Mouse (Mus musculus) midbrain, embryonic 14.5 days (tissue): ENCODE results near the gene Ralgds. TPM values are rescaled to one million over a fixed set of nuclear protein-coding genes. Genes with fewer than 3 reads are reported as not detected.

Source experiments
- ATAC-seq: fragments of 200-750 bp; cut with Nextera tagmentation; 2 replicates; pipeline ENCODE4 v1.8.0; 2017; ENCODE audit warnings: moderate number of reproducible peaks, moderate library complexity; ENCODE audit not compliant: low FRiP score, low TSS enrichment
- DNase-seq: peaks from one replicate; pipeline ENCODE4 v3.0.0-alpha.2; 2015
- H3K27ac ChIP-seq: fragments of 300-500 bp; sonication (generic); replicated peaks from 2 replicates; pipeline ENCODE4 v1.5.1; 2014; ENCODE audit warnings: mild to moderate bottlenecking, low read depth, low read length, moderate library complexity
- H3K27me3 ChIP-seq: fragments of 300-500 bp; sonication (generic); 2 replicates; pipeline ENCODE4 v1.6.1; 2014; ENCODE audit warnings: low read length, control low read depth, mixed read lengths; ENCODE audit not compliant: control insufficient read depth, insufficient read depth
- H3K36me3 ChIP-seq: fragments of 300-500 bp; sonication (generic); 2 replicates; pipeline ENCODE4 v1.6.1; 2014; ENCODE audit warnings: low read length, control low read depth; ENCODE audit not compliant: control insufficient read depth, insufficient read depth
- H3K4me1 ChIP-seq: fragments of 300-500 bp; sonication (generic); 2 replicates; pipeline ENCODE4 v1.6.1; 2014; ENCODE audit warnings: mild to moderate bottlenecking, antibody characterized with exemption, low read length, control low read depth; ENCODE audit not compliant: control insufficient read depth, insufficient read depth
- H3K4me2 ChIP-seq: fragments of 300-500 bp; sonication (generic); 2 replicates; pipeline ENCODE4 v1.6.1; 2014; ENCODE audit warnings: mild to moderate bottlenecking, low read length, moderate library complexity
- H3K4me3 ChIP-seq: fragments of 300-500 bp; sonication (generic); replicated peaks from 2 replicates; pipeline ENCODE4 v1.5.1; 2014; ENCODE audit warnings: low read depth, low read length
- H3K9ac ChIP-seq: fragments of 300-500 bp; sonication (generic); replicated peaks from 2 replicates; pipeline ENCODE4 v1.6.1; 2014; ENCODE audit warnings: mild to moderate bottlenecking, low read length, moderate library complexity
- H3K9me3 ChIP-seq: fragments of 300-500 bp; sonication (generic); 2 replicates; pipeline ENCODE4 v1.6.1; 2016; ENCODE audit warnings: low read length, control low read depth, mixed read lengths; ENCODE audit not compliant: control insufficient read depth
- WGBS: fragments of 180-500 bp; shearing (Covaris S2); extraction: QIAGEN DNeasy Blood & Tissue Kit; methylation state at CpG from one replicate; pipeline ENCODE4 v1.1.7; 2014; 5-methylcytosine and 5-hydroxymethylcytosine counted together
- polyA plus RNA-seq: library from polyadenylated mRNA; unstranded; fragments of >200 nt; fragmentation: Nextera tagmentation; extraction: Ambion mirVana; gene quantifications from 2 replicates; pipeline ENCODE4 v1.2.1, GENCODE M21; 2014

The Ralgds gene
- polyA plus RNA-seq, 1 experiment from 2014 or later, result 101 TPM

DNA sequence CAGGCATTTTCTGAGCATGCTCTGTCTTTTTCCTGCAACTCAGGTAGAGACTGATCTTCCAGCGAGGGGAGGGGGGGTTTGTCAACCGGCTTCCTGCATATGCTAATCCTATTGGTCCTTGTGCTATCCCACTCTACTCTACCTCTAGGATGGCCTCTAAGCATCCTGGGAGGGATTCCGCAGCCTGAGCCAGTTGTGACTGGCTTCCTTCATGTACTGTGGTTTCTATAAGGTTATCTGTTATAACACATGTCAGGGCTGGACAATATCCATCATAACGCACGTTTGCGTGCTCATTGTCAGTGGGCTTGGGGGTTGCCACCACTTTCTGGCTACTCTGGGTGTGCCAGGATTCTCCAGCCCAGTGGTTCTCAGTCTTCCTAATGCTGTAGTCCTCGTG is 83.1 kb downstream of the Ralgds start:
- Histone ChIP-seq H3K4me3 (no peak overlapping the region), H3K36me3 (no peaks in the 10 kb centered on the region), H3K4me2 (no peak overlapping the region), H3K9ac (no peak overlapping the region), H3K27me3 (no peaks in the 10 kb centered on the region), H3K27ac (no peak overlapping the region), H3K4me1 (no peaks in the 10 kb centered on the region), H3K9me3 (no peaks in the 10 kb centered on the region)
- ATAC-seq (no peak), DNase-seq (no peak)
- 79% methylated on average over 7 of the region's 7 CpGs for WGBS

DNA sequence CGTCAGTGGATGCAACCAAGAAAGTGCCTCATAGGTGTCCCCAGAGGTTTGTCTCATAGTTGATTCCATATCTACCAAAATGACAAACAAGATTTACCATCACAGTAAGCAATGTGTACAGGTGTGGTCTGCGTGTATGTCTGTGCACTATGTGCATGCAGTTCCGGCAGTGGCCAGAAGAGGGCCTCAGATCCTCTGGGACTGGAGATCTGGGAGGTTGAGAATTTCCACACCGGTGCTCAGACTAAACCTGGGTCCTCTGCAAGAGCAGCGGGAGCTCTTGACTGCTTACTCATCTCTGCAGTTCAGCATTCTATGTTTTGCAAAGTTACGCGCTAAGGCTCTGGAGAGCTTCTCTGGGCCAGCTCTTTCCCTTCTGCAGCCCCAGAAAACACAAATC is 84.1 kb downstream of the Ralgds start:
- no peak overlapping the region for H3K4me2 ChIP-seq
- ATAC-seq (no peak), DNase-seq (no peak)
- no peaks in the 10 kb centered on the region for H3K9me3 ChIP-seq
- no peak overlapping the region for H3K9ac ChIP-seq
- H3K27me3 ChIP-seq, result no peaks in the 10 kb centered on the region
- H3K36me3 ChIP-seq, result no peaks in the 10 kb centered on the region
- no peaks in the 10 kb centered on the region for H3K4me1 ChIP-seq
- no peak overlapping the region for H3K27ac ChIP-seq
- no peak overlapping the region for H3K4me3 ChIP-seq
- WGBS, result 90% methylated on average over 7 of the region's 7 CpGs

DNA sequence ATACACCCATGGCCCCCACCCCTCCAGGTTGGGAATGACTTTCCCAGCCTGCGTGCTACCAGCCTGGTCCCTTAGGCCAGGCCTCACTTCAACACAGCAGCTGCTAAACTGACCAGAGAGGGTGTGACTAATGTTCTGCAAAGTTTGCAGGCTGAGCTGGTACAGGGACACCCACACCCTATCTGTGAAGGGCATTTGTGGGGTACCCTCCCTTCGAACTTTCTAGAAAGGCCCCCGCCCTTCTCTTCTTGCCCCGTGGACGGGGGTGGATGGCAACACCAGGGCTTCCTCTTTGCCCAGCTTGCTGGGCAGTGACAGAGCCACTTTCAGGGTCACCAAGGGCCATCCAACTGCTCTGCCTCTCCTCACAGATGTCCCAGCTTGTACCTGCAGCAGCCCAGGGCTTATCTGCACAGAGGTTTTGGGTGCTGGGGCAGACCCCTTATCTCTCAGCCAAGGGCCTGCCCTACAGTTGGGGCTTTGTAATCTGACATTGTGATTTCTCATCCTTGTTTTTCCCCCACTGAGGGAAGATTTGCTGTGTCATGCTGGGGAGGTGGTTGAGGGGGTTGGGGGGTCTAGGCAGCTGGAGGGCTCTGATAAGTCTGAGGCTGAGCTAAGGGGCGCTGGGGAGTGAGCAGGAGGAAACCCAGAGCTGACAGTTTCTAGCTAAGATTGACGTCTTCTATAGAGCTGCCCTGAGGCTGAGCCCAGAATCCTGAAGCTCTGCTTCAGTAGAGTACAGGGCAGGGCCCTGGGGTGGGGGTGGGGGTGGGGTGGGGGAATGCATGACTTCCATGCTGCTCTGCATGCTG is 85.0 kb downstream of the Ralgds start:
- DNase-seq, result no peak
- no peak overlapping the region for H3K9ac ChIP-seq

DNA sequence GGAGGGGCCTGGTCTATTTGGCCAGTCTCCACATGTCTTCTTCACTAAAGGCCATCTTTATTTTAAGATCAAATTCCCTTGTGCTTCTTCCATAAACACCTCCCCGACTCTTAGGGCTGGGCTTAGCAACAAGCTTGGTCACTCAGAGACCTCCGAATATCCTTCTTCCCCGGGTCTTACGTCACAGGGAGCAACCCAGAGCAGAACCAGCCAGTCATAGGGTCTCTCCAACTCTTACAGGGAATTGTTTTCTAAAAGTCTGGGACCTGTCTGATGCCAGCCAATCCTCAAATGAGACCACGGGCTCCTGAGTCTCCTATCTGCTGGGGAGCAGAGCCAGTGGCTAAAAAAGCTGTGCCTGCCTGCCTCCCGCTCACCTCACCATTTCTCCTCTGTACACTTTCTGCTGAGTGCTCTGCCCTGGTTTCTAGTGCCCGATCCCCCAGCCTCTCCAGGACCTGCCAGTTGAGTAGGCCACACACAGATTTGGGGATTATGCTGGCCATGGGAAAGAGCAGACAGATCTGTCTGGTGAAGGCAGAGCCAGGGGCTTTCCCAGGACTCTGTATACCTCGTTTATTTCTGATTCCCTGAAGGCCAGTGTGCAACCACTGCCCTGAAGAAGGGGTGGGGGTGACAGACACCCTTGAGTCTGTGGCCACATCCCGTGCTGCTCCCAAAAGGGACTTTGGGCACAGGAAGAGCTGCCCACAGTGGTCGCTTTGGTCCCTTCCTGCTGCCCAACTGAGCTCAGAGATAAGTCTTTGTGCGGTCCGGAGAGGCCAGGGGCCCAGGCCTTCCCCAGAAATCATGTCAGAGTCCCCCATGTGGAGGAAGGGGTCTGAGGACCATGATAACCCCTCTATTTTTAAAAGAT is 86.0 kb downstream of the Ralgds start:
- 63% methylated on average over 12 of the region's 12 CpGs for WGBS
- no peak for DNase-seq
- no peak for ATAC-seq

More for the DNA sequence above, 85.0 kb downstream of the Ralgds start:
- Histone ChIP-seq H3K4me3 (no peak overlapping the region), H3K4me2 (no peak overlapping the region), H3K27me3 (no peaks in the 10 kb centered on the region), H3K9me3 (no peaks in the 10 kb centered on the region), H3K27ac (no peak overlapping the region; the same call in 1 of the 2 replicates), H3K36me3 (no peaks in the 10 kb centered on the region), H3K4me1 (no peaks in the 10 kb centered on the region)
- 67% methylated on average over 7 of the region's 7 CpGs for WGBS
- no peak for ATAC-seq

DNA sequence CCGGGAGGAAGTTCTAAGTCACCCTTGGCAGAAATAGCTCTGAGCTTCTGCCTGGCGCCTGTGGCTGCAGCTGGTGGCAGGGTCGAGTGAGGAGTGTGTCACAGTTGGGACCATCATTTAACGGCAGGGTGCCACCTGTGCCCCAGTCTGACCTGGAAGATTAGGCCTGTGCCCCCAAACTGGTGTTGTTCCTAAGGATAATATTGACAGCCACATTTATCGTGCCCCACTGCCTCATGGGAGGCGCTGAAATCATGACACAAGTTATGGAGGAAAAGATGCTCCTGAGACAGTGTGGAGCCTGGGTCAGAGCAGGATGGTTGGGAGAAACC is 86.6 kb downstream of the Ralgds start:
- WGBS, result 81% methylated on average over 6 of the region's 6 CpGs
- DNase-seq (no peak), ATAC-seq (no peak)
- Histone ChIP-seq H3K9me3 (no peaks in the 10 kb centered on the region), H3K4me3 (no peak overlapping the region), H3K9ac (no peak overlapping the region), H3K36me3 (no peaks in the 10 kb centered on the region), H3K27me3 (no peaks in the 10 kb centered on the region), H3K4me1 (no peaks in the 10 kb centered on the region), H3K27ac (no peak overlapping the region), H3K4me2 (no peak overlapping the region)

More for the DNA sequence above, 86.0 kb downstream of the Ralgds start:
- Histone ChIP-seq H3K27me3 (no peaks in the 10 kb centered on the region), H3K36me3 (no peaks in the 10 kb centered on the region), H3K4me3 (no peak overlapping the region), H3K9me3 (no peaks in the 10 kb centered on the region), H3K27ac (no peak overlapping the region), H3K4me1 (no peaks in the 10 kb centered on the region), H3K9ac (no peak overlapping the region), H3K4me2 (no peak overlapping the region)

DNA sequence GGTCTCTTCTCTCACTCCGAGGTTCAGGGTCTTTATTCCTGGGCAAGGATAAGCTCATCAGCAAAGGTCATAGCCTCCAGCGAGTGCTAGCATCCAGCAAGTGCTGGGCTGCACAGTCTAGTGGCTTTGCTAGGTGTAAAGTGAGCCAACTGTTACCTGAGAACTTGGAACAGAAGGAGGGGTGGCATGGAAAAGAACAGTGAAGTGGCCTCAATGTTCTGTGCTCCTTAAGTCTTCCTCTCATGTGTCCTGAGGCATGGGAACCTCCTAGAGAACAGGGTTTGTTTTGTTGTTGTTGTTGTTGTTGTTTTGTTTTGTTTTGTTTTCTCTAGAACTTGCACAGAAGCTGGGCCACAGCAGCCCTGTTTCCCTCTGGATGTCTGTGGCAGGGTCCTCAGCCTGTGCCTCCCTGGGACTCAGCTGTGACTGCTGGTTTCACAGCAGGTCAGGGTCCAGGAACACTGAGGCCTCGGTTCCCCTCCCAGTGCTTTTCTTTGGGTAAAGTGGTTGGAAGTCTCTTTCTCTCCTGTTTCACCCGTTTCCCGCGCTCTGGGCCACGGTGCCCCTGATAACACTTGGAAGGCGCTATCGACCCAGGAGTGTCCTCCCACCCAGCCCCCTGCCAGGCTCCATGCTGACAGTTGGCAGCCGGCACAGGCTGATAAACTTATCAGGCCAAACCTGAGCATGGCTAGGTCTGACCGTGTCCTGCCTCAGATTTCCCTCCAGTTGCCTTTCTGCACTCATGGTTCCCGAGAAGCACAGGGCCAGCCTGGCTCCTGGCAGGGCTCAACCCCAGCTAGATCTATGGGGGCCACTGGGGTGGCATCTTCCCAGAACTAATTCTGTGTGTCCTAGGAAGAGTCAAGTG is 89.0 kb downstream of the Ralgds start:
- ATAC-seq (no peak), DNase-seq (no peak)
- Histone ChIP-seq H3K4me2 (no peak overlapping the region), H3K27me3 (no peaks in the 10 kb centered on the region), H3K27ac (no peak overlapping the region), H3K4me1 (no peaks in the 10 kb centered on the region), H3K9ac (no peak overlapping the region), H3K4me3 (no peak overlapping the region), H3K9me3 (no peaks in the 10 kb centered on the region), H3K36me3 (no peaks in the 10 kb centered on the region)
- 62% methylated on average over 12 of the region's 12 CpGs for WGBS

Other genes starting within 250 kb of the Ralgds start
- 12.5 and 15.5 TPM in 2 replicates for gene Ppp1r26, start 66.3 kb upstream of the Ralgds start, polyA plus RNA-seq
- gene 1700007K13Rik, start 46.8 kb upstream of the Ralgds start, polyA plus RNA-seq, result 1.4 and 2.6 TPM in 2 replicates
- gene Mrps2, start 45.1 kb upstream of the Ralgds start, polyA plus RNA-seq, result 47.0 and 51.2 TPM in 2 replicates
- 1.3 TPM in 1 of 2 replicates, not detected in the other for gene Gbgt1, start 16.2 kb upstream of the Ralgds start, polyA plus RNA-seq
- 1.8 TPM in 1 of 2 replicates, not detected in the other for gene Gm10134, start 7.0 kb upstream of the Ralgds start, polyA plus RNA-seq
- not detected in 2 replicates for gene Cel, start 50.3 kb downstream of the Ralgds start, polyA plus RNA-seq
- gene Gtf3c5, start 70.6 kb downstream of the Ralgds start, polyA plus RNA-seq, result 30.5 and 31.0 TPM in 2 replicates
- 0.12 TPM in 1 of 2 replicates, not detected in the other for gene Gfi1b, start 108.9 kb downstream of the Ralgds start, polyA plus RNA-seq
- gene Tsc1, start 128.1 kb downstream of the Ralgds start, polyA plus RNA-seq, result 23.0 and 32.9 TPM in 2 replicates
- gene Spaca9, start 186.6 kb downstream of the Ralgds start, polyA plus RNA-seq, result 1.1 and 1.6 TPM in 2 replicates
- gene Ak8, start 187.0 kb downstream of the Ralgds start, polyA plus RNA-seq, result 3.0 and 4.3 TPM in 2 replicates